Mouse (Mus musculus) brain, embryonic 14.5 days (tissue): Measurements from ENCODE around the gene Tcea3.

Source experiments
- CTCF ChIP-seq: fragments of 200-500 bp; IDR thresholded peaks from 2 replicates; pipeline ENCODE4 v1.5.1; 2012; ENCODE audit warnings: inconsistent platforms, mild to moderate bottlenecking, moderate library complexity, borderline replicate concordance; ENCODE audit not compliant: insufficient read depth, insufficient read length; ENCODE audit errors: extremely low read depth
- POLR2A ChIP-seq: fragments of 200-500 bp; IDR thresholded peaks from 2 replicates; pipeline ENCODE4 v1.6.1; 2012; ENCODE audit warnings: mild to moderate bottlenecking, inconsistent platforms, borderline replicate concordance; ENCODE audit not compliant: poor library complexity, insufficient read depth, insufficient read length, severe bottlenecking; ENCODE audit errors: extremely low read depth

DNA sequence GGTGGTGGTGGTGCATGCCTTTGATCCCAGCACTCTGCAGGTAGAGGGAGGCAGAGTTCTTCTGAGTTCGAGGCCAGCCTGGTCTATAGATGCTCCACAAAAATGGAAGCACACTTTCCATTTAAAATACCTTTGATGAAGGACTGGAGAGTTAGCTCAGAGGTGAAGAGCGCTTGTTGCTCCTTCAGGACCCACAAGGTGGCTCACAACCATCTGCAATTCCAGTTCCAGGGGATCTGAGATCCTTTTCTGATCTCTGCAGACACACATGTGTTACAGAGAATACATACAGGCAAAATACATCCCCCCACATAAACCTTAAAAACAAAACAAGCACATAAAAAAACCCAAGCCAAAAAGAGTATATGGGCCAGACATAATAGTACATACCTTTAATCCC, 60.8 kb downstream of the Tcea3 start:
- TF ChIP-seq CTCF (peak; percentile 20; the same call in 1 of the 2 replicates), POLR2A (no peak)
